Mouse (Mus musculus): ENCODE results near the gene Kcnip1. TPM values are rescaled to one million over a fixed set of nuclear protein-coding genes. Genes with fewer than 3 reads are reported as not detected.

Gene Kcnip1
- polyA plus RNA-seq, 1 experiment from 2014 or later, result 2.0 TPM

- no peak for ATAC-seq (replicated peaks; ENCODE audit: low FRiP score, low read depth)
- 85% methylated on average over 9 of the region's 9 CpGs for WGBS
These were observed 48.1 kb downstream of the Kcnip1 start for GRCm38 (mm10) chr11:33944786-33945328.

GRCm38 (mm10) chr11:33944067-33944785, 48.7 kb downstream of the Kcnip1 start:
- H3K27ac ChIP-seq, result no peak overlapping the region
- H3K36me3 ChIP-seq (ENCODE audit: insufficient read depth, low read length), result no peaks in the 10 kb centered on the region
- WGBS, result 70% methylated on average over 4 of the region's 4 CpGs
- H3K4me2 ChIP-seq (ENCODE audit: low read length), result no peak overlapping the region
- peak; percentile 53 for TF ChIP-seq CTCF (IDR thresholded peaks at IDR 0.05; ENCODE audit: low read depth)
- H3K9me3 ChIP-seq (replicated peaks; ENCODE audit: low read length), result no peaks in the 10 kb centered on the region
- H3K27me3 ChIP-seq (ENCODE audit: insufficient read depth, low read length), result no peaks in the 10 kb centered on the region
- no peak overlapping the region for H3K4me3 ChIP-seq (replicated peaks; ENCODE audit: low read depth, low read length)
- H3K9ac ChIP-seq (ENCODE audit: low read depth, low read length), result no peak overlapping the region
- H3K4me1 ChIP-seq (replicated peaks; ENCODE audit: insufficient read depth, low read length), result no peaks in the 10 kb centered on the region
- DNase-seq (ENCODE audit: low spot score) (no peak), ATAC-seq (replicated peaks; ENCODE audit: low FRiP score, low read depth) (no peak)

More at GRCm38 (mm10) chr11:33944786-33945328, 48.1 kb downstream of the Kcnip1 start:
- Histone ChIP-seq H3K9me3 (replicated peaks; ENCODE audit: low read length) (no peaks in the 10 kb centered on the region), H3K4me1 (replicated peaks; ENCODE audit: insufficient read depth, low read length) (no peaks in the 10 kb centered on the region), H3K36me3 (ENCODE audit: insufficient read depth, low read length) (no peaks in the 10 kb centered on the region), H3K4me3 (replicated peaks; ENCODE audit: low read depth, low read length) (no peak overlapping the region), H3K9ac (ENCODE audit: low read depth, low read length) (no peak overlapping the region), H3K4me2 (ENCODE audit: low read length) (no peak overlapping the region), H3K27me3 (ENCODE audit: insufficient read depth, low read length) (no peaks in the 10 kb centered on the region), H3K27ac (no peak overlapping the region)
- no peak for DNase-seq (ENCODE audit: low spot score)
- no peak for TF ChIP-seq CTCF (IDR thresholded peaks at IDR 0.05; ENCODE audit: low read depth)

- Histone ChIP-seq H3K4me1 (replicated peaks; ENCODE audit: insufficient read depth, low read length) (no peaks in the 10 kb centered on the region), H3K27ac (no peak overlapping the region), H3K27me3 (ENCODE audit: insufficient read depth, low read length) (no peaks in the 10 kb centered on the region), H3K4me2 (ENCODE audit: low read length) (no peak overlapping the region), H3K9ac (ENCODE audit: low read depth, low read length) (no peak overlapping the region), H3K4me3 (replicated peaks; ENCODE audit: low read depth, low read length) (no peak overlapping the region), H3K36me3 (ENCODE audit: insufficient read depth, low read length) (no peaks in the 10 kb centered on the region), H3K9me3 (replicated peaks; ENCODE audit: low read length) (no peaks in the 10 kb centered on the region)
- no peak for DNase-seq (ENCODE audit: low spot score)
- no peak for ATAC-seq (replicated peaks; ENCODE audit: low FRiP score, low read depth)
- 75% methylated on average over 1 of the region's 1 CpGs for WGBS
- no peak for TF ChIP-seq CTCF (IDR thresholded peaks at IDR 0.05; ENCODE audit: low read depth)
These were observed 49.4 kb downstream of the Kcnip1 start for GRCm38 (mm10) chr11:33943565-33943964.

GRCm38 (mm10) chr11:33939456-33940113, 53.4 kb downstream of the Kcnip1 start:
- no peaks in the 10 kb centered on the region for H3K27me3 ChIP-seq (ENCODE audit: insufficient read depth, low read length)
- no peak for TF ChIP-seq CTCF (IDR thresholded peaks at IDR 0.05; ENCODE audit: low read depth)
- DNase-seq (ENCODE audit: low spot score) (no peak), ATAC-seq (replicated peaks; ENCODE audit: low FRiP score, low read depth) (no peak)
- no peak overlapping the region for H3K4me2 ChIP-seq (ENCODE audit: low read length)
- 67% methylated on average over 4 of the region's 4 CpGs for WGBS
- H3K4me3 ChIP-seq (replicated peaks; ENCODE audit: low read depth, low read length), result no peak overlapping the region
- H3K27ac ChIP-seq, result no peak overlapping the region
- H3K4me1 ChIP-seq (replicated peaks; ENCODE audit: insufficient read depth, low read length), result no peaks in the 10 kb centered on the region
- H3K36me3 ChIP-seq (ENCODE audit: insufficient read depth, low read length), result no peaks in the 10 kb centered on the region
- no peaks in the 10 kb centered on the region for H3K9me3 ChIP-seq (replicated peaks; ENCODE audit: low read length)
- no peak overlapping the region for H3K9ac ChIP-seq (ENCODE audit: low read depth, low read length)

GRCm38 (mm10) chr11:33938561-33939274, 54.2 kb downstream of the Kcnip1 start:
- Histone ChIP-seq H3K36me3 (ENCODE audit: insufficient read depth, low read length) (no peaks in the 10 kb centered on the region), H3K27me3 (ENCODE audit: insufficient read depth, low read length) (no peaks in the 10 kb centered on the region), H3K4me2 (ENCODE audit: low read length) (no peak overlapping the region), H3K9ac (ENCODE audit: low read depth, low read length) (no peak overlapping the region), H3K27ac (no peak overlapping the region), H3K9me3 (replicated peaks; ENCODE audit: low read length) (no peaks in the 10 kb centered on the region), H3K4me3 (replicated peaks; ENCODE audit: low read depth, low read length) (no peak overlapping the region), H3K4me1 (replicated peaks; ENCODE audit: insufficient read depth, low read length) (no peaks in the 10 kb centered on the region)
- no peak for TF ChIP-seq CTCF (IDR thresholded peaks at IDR 0.05; ENCODE audit: low read depth)
- ATAC-seq (replicated peaks; ENCODE audit: low FRiP score, low read depth), result no peak
- DNase-seq (ENCODE audit: low spot score), result no peak
- 43% methylated on average over 7 of the region's 7 CpGs for WGBS

GRCm38 (mm10) chr11:33937641-33938040, 55.3 kb downstream of the Kcnip1 start:
- no peak overlapping the region for H3K9ac ChIP-seq (ENCODE audit: low read depth, low read length)
- ATAC-seq (replicated peaks; ENCODE audit: low FRiP score, low read depth) (no peak), DNase-seq (ENCODE audit: low spot score) (no peak)
- 75% methylated on average over 8 of the region's 8 CpGs for WGBS
- H3K4me1 ChIP-seq (replicated peaks; ENCODE audit: insufficient read depth, low read length), result no peaks in the 10 kb centered on the region
- no peak overlapping the region for H3K4me3 ChIP-seq (replicated peaks; ENCODE audit: low read depth, low read length)
- H3K9me3 ChIP-seq (replicated peaks; ENCODE audit: low read length), result no peaks in the 10 kb centered on the region
- H3K4me2 ChIP-seq (ENCODE audit: low read length), result no peak overlapping the region
- H3K27ac ChIP-seq, result no peak overlapping the region
- TF ChIP-seq CTCF (IDR thresholded peaks at IDR 0.05; ENCODE audit: low read depth), result no peak
- no peaks in the 10 kb centered on the region for H3K36me3 ChIP-seq (ENCODE audit: insufficient read depth, low read length)
- no peaks in the 10 kb centered on the region for H3K27me3 ChIP-seq (ENCODE audit: insufficient read depth, low read length)
